10 mouse cellular contexts compared by ENCODE assay signal in genomic region chr10:100127837-100128743, GRCm38 (mm10).
A peak's percentile ranks its signal among the peaks of the same experiment; 100 is the strongest.
DNase-seq lines count a peak whose midpoint lies in the region; ATAC-seq lines count a peak whose summit lies in the region.
"Had no signal": no experiment of that assay in that cellular context is flagged by ENCODE, and none has a peak within 500 bp of the region (broad histone marks: within the 10 kb centered on the region; RNA-seq: fewer than 3 reads in every experiment).

No protein-coding gene starts in this region.

- 40% methylated on average over 23 of the region's 23 CpGs for WGBS in hindbrain, embryonic 11.5 days
- WGBS in midbrain, embryonic 11.5 days: 41% methylated on average over 23 of the region's 23 CpGs

- H3K27me3 ChIP-seq in hindbrain, embryonic 11.5 days (ENCODE audit: control insufficient read depth, insufficient read depth, low read length): no peaks in the 10 kb centered on the region
- H3K27me3 ChIP-seq in midbrain, embryonic 11.5 days (ENCODE audit: control insufficient read depth, insufficient read depth, low read length): no peaks in the 10 kb centered on the region

- H3K9me3 ChIP-seq in hindbrain, embryonic 11.5 days (ENCODE audit: control insufficient read depth, low read length): no peaks in the 10 kb centered on the region
- no peaks in the 10 kb centered on the region for H3K9me3 ChIP-seq in midbrain, embryonic 11.5 days (ENCODE audit: control insufficient read depth, low read length)

- peak overlapping the region; percentile 33 for H3K4me2 ChIP-seq in hindbrain, embryonic 11.5 days (replicated peaks; ENCODE audit: low read depth, low read length)
- H3K4me2 ChIP-seq in midbrain, embryonic 11.5 days: peak overlapping the region; percentile 30

- no peaks in the 10 kb centered on the region for H3K4me1 ChIP-seq in hindbrain, embryonic 11.5 days (replicated peaks; ENCODE audit: control insufficient read depth, insufficient read depth, low read length)
- peaks cover 3% of the 10 kb centered on the region; the same call in 1 of the 2 replicates for H3K4me1 ChIP-seq in midbrain, embryonic 11.5 days (ENCODE audit: control insufficient read depth, insufficient read depth, low read length)

- ATAC-seq in hindbrain, embryonic 11.5 days (ENCODE audit: low FRiP score): peak; percentile 89
- peak; percentile 89 for ATAC-seq in midbrain, embryonic 11.5 days (ENCODE audit: low FRiP score)
- ATAC-seq in erythroblast, adult 5-6 weeks (replicated peaks; ENCODE audit: low FRiP score, poor library complexity, severe bottlenecking): no peak

- no peak overlapping the region; the same call in 1 of the 2 replicates for H3K9ac ChIP-seq in hindbrain, embryonic 11.5 days (ENCODE audit: low read depth, low read length)
- no peak overlapping the region for H3K9ac ChIP-seq in midbrain, embryonic 11.5 days (ENCODE audit: low read length)

- no peak overlapping the region for H3K4me3 ChIP-seq in hindbrain, embryonic 11.5 days (ENCODE audit: low read depth, low read length)
- H3K4me3 ChIP-seq in midbrain, embryonic 11.5 days (ENCODE audit: low read depth, low read length): no peak overlapping the region

- H3K27ac ChIP-seq in hindbrain, embryonic 11.5 days (ENCODE audit: low read depth, low read length): peak overlapping the region; percentile 65
- H3K27ac ChIP-seq in midbrain, embryonic 11.5 days (ENCODE audit: low read depth, low read length): peak overlapping the region; percentile 48; the same call in 1 of the 2 replicates
- H3K27ac ChIP-seq: stomach, postnatal 0 days had no signal

- DNase-seq in thymus, postnatal 0 days (ENCODE audit: low spot score): peak; percentile 19
- no peak for DNase-seq in thymus, postnatal 14 days
- DNase-seq in hindbrain, embryonic 11.5 days (ENCODE audit: low spot score): peak; percentile 65
- peak; percentile 92 for DNase-seq in midbrain, embryonic 11.5 days (ENCODE audit: low spot score, missing footprints)
- no peak for DNase-seq in adrenal gland, adult 8-10 months
- no peak for DNase-seq in adrenal gland, adult 2 months
- DNase-seq in adrenal gland, postnatal 10 days: no peak
- DNase-seq: kidney, postnatal 14 days had no signal

- no peaks in the 10 kb centered on the region for H3K36me3 ChIP-seq in hindbrain, embryonic 11.5 days (ENCODE audit: control insufficient read depth, insufficient read depth, low read length)
- no peaks in the 10 kb centered on the region for H3K36me3 ChIP-seq in midbrain, embryonic 11.5 days (ENCODE audit: control insufficient read depth, insufficient read depth, low read length)

Comparison
In these comparisons a context has a peak if more than half of its experiments do, and no peak if none do; other contexts are left out.
1. DNase-seq: peak in thymus, postnatal 0 days (single experiment), hindbrain, embryonic 11.5 days (single experiment) and midbrain, embryonic 11.5 days (single experiment); none in thymus, postnatal 14 days (single experiment), adrenal gland, adult 8-10 months (single experiment), adrenal gland, adult 2 months (single experiment) and adrenal gland, postnatal 10 days (single experiment).